Mouse (Mus musculus) cerebellum, adult 2 months (tissue): ENCODE measurements around the gene Zc3h18. TPM values are rescaled to one million over a fixed set of nuclear protein-coding genes. Genes with fewer than 3 reads are reported as not detected.

ENCODE experiments used
- DNase-seq, 2 experiments: peaks; one replicate each; pipeline ENCODE4 v3.0.0; 2021
- H3K27ac ChIP-seq: fragments of 200-500 bp; 2 replicates; pipeline ENCODE4 v1.5.1; 2012; ENCODE audit warnings: low read length, control low read depth, inconsistent platforms; ENCODE audit not compliant: insufficient read depth
- H3K27me3 ChIP-seq: fragments of 200-500 bp; 2 replicates; pipeline ENCODE4 v1.6.1; 2012; ENCODE audit warnings: inconsistent platforms, mild to moderate bottlenecking, low read length, moderate library complexity; ENCODE audit not compliant: control insufficient read depth, insufficient read depth
- H3K4me1 ChIP-seq: fragments of 200-500 bp; 2 replicates; pipeline ENCODE4 v1.6.1; 2011; ENCODE audit warnings: low read length; ENCODE audit not compliant: control insufficient read depth, insufficient read depth
- H3K4me3 ChIP-seq: fragments of 200-500 bp; replicated peaks from 2 replicates; pipeline ENCODE3; 2011; ENCODE audit warnings: mild to moderate bottlenecking, low read depth, low read length, control low read depth; ENCODE audit not compliant: insufficient read depth
- CTCF ChIP-seq: fragments of 200-500 bp; IDR thresholded peaks from 2 replicates; pipeline ENCODE4 v1.5.1; 2011; ENCODE audit warnings: low read depth, mild to moderate bottlenecking, control low read depth, low read length, moderate library complexity, borderline replicate concordance; ENCODE audit not compliant: insufficient read depth
- POLR2A ChIP-seq: fragments of 200-500 bp; IDR thresholded peaks from 2 replicates; pipeline ENCODE4 v1.6.1; 2011; ENCODE audit warnings: low read length, control low read depth, borderline replicate concordance; ENCODE audit not compliant: insufficient read depth
- WGBS: fragments of 180-500 bp; shearing (Covaris S2); methylation state at CpG from one replicate; pipeline ENCODE4 v1.1.7; 2018; 5-methylcytosine and 5-hydroxymethylcytosine counted together
- polyA plus RNA-seq: library from polyadenylated mRNA; depleted of rRNA; stranded (reverse); fragments of >200 nt; gene quantifications from 2 replicates; pipeline ENCODE4 v1.2.3, GENCODE M21; 2012

The Zc3h18 gene
- polyA plus RNA-seq, 1 experiment, result 39.2 TPM

DNA sequence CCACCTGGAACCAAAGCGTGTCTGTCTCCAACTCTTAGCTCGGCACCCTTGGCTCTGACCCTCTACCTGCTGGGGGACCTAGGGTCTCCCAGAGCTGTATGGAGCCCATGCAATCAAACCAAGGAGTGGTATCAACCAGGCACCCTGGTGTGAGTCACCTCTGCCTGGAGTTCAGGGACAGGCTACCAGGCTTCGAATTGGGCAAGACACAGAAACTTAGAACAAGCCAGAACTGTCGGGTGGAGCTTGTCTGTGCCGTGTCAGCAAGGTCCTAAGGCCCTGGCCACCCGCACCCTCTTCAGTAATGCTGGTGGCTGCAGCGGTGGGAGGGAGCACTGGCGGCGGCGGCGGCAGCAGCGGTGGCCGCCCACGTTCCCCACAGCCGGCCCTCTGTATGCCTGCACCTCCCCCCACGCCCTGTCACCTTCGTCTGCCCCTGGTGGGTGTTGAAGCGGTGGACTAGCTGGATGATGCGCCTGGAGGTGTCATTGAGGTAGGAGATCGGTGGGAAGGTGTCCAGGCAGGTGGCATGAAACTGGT, 60.2 kb downstream of the Zc3h18 start:
- TF ChIP-seq POLR2A (no peak), CTCF (no peak)
- Histone ChIP-seq H3K4me1 (peaks cover 30% of the 10 kb centered on the region), H3K27ac (no peak overlapping the region), H3K27me3 (no peaks in the 10 kb centered on the region), H3K4me3 (no peak overlapping the region)
- DNase-seq, result no peak
- 91% methylated on average over 20 of the region's 20 CpGs for WGBS

DNA sequence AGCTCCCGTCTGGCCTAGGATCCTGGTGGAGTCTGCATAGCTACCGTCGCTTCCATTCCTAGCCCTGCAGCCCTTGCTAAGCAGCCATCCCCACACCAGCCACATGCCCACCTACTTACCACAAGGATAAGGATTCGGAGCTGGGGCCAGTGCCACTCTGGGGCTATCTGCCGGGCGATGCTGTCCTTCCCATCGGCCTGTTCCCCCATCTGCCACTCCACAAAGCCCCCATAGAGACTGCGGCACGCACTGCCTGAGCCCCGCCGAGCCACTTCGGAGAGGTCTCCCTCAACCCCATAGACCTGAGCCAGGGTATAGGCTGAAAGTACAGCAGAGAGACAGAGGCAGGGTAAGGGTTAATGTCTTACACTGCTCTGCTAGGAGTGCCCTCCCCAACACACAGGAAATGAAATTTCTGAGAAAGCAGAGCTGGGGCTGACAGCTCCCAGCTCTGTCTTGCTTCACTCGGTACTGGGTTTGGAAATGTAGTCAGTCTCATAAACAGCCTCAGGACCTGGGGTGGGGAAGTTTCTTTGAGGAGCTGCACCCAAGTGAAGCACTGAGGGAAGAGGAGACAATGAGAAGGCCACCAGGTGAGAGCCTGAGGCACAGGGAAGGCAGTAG, 61.4 kb downstream of the Zc3h18 start:
- 88% methylated on average over 13 of the region's 13 CpGs for WGBS
- TF ChIP-seq POLR2A, result no peak
- TF ChIP-seq CTCF, result no peak
- Histone ChIP-seq H3K27ac (no peak overlapping the region), H3K4me1 (peaks cover 30% of the 10 kb centered on the region), H3K27me3 (no peaks in the 10 kb centered on the region), H3K4me3 (no peak overlapping the region)
- no peak for DNase-seq

DNA sequence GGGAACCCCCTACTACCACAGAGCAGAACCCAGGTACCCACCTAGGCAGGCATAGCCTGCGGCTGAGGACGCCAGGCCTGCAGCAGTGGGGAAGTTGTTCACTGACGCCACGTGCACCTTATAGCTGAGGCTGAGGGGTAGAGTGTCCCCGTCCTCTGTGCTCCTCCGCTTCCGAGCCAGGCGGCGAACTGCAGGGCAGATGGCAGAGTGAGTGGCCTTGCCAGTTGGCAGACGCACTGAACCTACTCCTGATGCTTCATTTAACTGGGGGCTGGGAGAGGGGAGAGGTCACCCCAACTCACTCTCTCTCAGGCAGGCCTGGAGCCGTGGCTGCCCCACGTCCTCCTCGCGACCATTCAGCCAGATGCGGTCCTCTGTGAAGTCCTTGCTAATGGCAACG, 62.9 kb downstream of the Zc3h18 start:
- Histone ChIP-seq H3K27me3 (no peaks in the 10 kb centered on the region), H3K4me3 (no peak overlapping the region), H3K27ac (peak overlapping the region; percentile 26), H3K4me1 (peaks cover 30% of the 10 kb centered on the region)
- WGBS, result 19% methylated on average over 16 of the region's 16 CpGs
- DNase-seq, result peak; percentile 83 to 85
- TF ChIP-seq CTCF (no peak), POLR2A (no peak)

DNA sequence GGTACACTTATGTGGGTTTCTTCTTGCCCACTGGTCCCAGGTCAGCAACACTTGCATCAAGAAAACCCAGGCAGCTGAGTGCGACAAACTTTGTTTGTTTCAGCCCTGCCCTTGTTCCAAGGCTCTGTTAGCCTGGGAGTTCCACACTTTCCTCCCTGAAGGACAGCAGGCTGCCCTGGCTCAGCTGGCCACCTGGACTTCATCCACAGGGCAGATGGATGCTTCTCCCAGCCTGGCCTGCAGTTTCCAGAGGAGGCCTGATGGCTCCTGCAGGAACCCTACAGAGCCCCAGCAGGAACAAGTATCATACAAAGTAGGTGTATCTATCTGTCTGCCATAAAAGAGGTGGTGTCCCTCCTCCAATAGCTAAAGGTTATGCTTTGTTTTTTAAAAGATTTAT, 64.9 kb downstream of the Zc3h18 start:
- TF ChIP-seq CTCF (no peak), POLR2A (no peak)
- 65% methylated on average over 1 of the region's 1 CpGs for WGBS

DNA sequence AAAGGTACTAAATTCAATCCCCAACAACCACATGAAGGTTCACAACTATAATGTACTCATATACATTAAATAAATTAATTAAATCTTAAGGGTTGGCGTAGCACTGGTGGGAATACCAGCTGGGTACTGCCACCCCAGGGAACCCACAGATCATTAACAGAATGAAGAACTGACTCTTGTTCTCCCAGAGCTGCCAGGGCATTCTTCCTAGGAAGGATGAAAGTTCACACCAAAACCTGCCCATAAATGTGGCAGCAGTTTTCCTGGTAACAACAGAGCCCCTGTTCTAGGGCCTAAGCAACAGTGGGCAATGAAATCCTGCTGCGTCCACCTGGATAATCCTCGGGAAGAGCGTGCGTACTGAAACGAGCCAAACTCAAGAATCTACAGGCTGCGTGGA, 65.9 kb downstream of the Zc3h18 start:
- no peak overlapping the region for H3K27ac ChIP-seq

More for the DNA sequence above, 64.9 kb downstream of the Zc3h18 start:
- Histone ChIP-seq H3K27me3 (no peaks in the 10 kb centered on the region), H3K27ac (no peak overlapping the region), H3K4me1 (peaks cover 30% of the 10 kb centered on the region), H3K4me3 (no peak overlapping the region)
- DNase-seq, result peak in 1 of 2 experiments; percentile 44

DNA sequence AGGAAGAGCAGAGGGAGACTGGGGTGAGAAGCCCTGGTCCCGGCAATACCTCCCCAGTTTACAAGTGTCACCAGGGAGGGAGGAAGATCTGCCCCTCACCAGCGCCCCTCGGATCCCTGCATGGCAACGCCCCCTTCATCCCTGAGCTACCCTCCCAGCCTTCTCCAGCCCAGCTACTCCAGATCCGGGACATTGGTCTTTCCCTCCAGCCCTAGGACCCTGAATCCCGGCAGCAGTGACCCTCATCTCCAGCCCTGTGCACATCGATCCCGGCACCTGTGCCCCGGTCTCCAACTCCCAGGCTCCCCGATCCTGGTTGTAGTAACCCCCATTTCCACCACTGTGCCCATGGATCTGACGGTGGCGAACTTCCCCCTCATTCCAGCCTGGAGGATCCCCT, 66.4 kb downstream of the Zc3h18 start:
- TF ChIP-seq CTCF (no peak), POLR2A (no peak)
- H3K27me3 ChIP-seq, result no peaks in the 10 kb centered on the region
- peak overlapping the region; percentile 91 for H3K4me3 ChIP-seq
- DNase-seq, result no peak
- peak overlapping the region; percentile 22; the same call in 1 of the 2 replicates for H3K27ac ChIP-seq
- WGBS, result 2% methylated on average over 12 of the region's 12 CpGs
- H3K4me1 ChIP-seq, result peaks cover 30% of the 10 kb centered on the region

More for the DNA sequence above, 65.9 kb downstream of the Zc3h18 start:
- no peak for TF ChIP-seq CTCF
- no peak for TF ChIP-seq POLR2A
- WGBS, result 6% methylated on average over 7 of the region's 7 CpGs
- DNase-seq, result no peak
- Histone ChIP-seq H3K27me3 (no peaks in the 10 kb centered on the region), H3K4me3 (peak overlapping the region; percentile 91), H3K4me1 (peaks cover 30% of the 10 kb centered on the region)

DNA sequence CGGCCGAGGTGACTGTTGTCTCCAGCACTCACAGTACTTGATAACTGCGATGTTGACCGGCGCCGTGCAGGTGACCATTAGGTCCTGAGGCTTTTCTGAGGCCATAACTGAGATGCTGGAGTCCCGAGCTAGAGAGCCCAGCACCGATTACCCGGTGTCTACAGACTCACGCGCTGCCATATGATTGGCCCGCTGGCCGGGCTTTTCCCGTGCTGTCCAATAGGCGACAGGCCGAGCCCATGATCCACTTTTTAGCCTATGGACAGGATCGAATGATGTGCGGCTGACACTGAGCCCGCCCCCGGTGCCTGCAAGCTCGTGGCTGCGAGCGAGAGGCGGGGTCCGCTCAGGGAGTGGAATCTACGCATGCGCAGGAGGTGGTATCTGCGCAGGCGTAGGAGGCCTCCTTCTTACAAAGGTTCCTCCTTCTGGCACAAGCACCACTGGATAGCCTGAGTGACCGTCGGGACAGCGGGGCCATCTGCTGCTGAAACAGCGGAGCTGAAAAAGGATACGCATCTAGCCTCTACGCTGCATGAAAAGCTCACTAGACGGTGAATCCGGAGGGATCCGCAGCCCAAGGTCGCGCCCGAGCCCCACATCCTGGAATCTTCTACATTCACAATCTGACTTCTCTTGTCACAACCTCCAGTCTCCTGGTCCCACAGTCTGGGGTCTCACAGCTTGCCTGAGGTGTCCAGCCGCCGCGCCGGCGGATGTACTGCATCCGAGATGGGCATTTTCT, 67.0 kb downstream of the Zc3h18 start, which contains the start of gene Mvd:
Mvd (minus strand) TSS at position 161 of the 745 bp plus-strand sequence.
- Histone ChIP-seq H3K4me1 (peaks cover 26% of the 10 kb centered on the region), H3K27ac (peak within 1 kb of the TSS; percentile 76), H3K27me3 (no peaks in the 10 kb centered on the region), H3K4me3 (peak within 1 kb of the TSS; percentile 91)
- WGBS, result under 1% methylated on average over 47 of the region's 47 CpGs
- DNase-seq, result peak; percentile 99 to 100
- peak; percentile 43; the same call in 1 of the 2 replicates for TF ChIP-seq CTCF
- TF ChIP-seq POLR2A, result peak; percentile 98
